Mouse (Mus musculus): ENCODE data around the gene Aplf.

The Aplf gene

DNA sequence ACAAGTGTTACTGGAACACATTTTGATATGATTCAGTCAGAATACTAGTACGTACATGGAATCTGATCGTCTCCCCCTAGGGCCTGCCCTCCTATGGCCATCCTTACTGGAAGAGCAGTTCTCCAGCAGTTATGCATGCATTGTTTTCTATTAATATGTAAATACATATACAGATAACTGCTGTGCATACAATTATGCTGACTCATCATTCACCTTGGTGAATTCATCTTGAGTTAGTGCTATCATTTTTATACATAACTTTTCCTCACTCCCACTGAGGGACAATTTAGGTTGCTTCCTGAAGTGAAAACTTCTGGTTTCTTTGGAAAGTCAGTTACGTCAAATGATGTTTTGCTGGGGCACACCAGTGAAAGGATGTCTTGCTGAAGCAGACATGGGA, 48.8 kb downstream of the Aplf start:
- no peak for DNase-seq (ENCODE audit: low read depth)

GRCm38 (mm10) chr6:87621281-87621680, 50.7 kb downstream of the Aplf start:
- no peak for DNase-seq (ENCODE audit: low read depth)

GRCm38 (mm10) chr6:87618021-87618420, 54.0 kb downstream of the Aplf start:
- DNase-seq (ENCODE audit: low read depth): no peak

- no peak for DNase-seq (ENCODE audit: low read depth)
Measured at GRCm38 (mm10) chr6:87615696-87616083, 56.3 kb downstream of the Aplf start.

DNA sequence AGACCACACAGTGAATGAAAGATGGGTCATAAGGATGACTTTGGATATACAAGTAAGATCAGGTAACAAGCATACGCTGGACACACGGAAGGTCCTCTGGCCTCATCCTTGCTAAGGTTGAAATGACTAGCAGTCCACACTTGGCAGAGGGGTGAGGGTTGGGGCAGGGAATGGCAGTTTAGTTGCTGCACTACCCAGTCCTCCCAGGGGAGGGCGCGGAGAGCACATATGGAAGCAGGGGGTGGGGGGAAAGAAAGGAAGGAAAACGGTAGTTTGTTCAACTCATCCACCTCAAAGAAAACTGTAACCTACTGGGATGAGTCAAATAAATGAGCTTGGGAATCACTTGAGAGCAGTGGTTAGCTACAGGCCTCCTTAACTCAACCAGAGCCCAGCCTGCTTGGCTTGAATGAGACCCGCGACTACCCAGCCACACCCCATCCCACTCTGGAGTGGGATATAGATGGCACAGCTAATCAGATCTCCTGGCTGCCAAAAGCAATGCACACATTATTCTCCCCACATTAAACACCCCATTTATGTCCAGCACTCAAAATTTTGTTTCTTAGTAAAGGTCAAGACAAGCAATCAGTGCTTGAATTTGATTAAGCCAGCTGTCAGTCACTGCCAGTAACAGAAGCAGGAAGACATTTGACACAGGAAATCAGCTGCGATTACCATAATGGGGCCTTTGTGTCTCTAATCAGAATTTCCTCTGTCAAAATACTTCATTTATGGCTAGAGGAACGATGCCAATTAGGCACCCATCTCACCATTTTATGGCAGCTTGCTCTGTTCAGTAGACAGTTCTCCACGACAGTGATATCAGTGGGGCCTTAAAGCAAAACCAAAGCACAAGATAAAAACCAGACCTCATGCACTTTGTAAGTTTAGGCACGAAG, 56.9 kb downstream of the Aplf start:
- DNase-seq (ENCODE audit: low read depth): peak; percentile 50

- no peak for DNase-seq (ENCODE audit: low read depth)
Measured at GRCm38 (mm10) chr6:87599825-87600224, 72.2 kb downstream of the Aplf start.

- peak; percentile 45 for DNase-seq (ENCODE audit: low read depth)
Measured at GRCm38 (mm10) chr6:87597116-87597833, 74.7 kb downstream of the Aplf start.

GRCm38 (mm10) chr6:87594188-87594587, 77.8 kb downstream of the Aplf start:
- no peak for DNase-seq (ENCODE audit: low read depth)

DNA sequence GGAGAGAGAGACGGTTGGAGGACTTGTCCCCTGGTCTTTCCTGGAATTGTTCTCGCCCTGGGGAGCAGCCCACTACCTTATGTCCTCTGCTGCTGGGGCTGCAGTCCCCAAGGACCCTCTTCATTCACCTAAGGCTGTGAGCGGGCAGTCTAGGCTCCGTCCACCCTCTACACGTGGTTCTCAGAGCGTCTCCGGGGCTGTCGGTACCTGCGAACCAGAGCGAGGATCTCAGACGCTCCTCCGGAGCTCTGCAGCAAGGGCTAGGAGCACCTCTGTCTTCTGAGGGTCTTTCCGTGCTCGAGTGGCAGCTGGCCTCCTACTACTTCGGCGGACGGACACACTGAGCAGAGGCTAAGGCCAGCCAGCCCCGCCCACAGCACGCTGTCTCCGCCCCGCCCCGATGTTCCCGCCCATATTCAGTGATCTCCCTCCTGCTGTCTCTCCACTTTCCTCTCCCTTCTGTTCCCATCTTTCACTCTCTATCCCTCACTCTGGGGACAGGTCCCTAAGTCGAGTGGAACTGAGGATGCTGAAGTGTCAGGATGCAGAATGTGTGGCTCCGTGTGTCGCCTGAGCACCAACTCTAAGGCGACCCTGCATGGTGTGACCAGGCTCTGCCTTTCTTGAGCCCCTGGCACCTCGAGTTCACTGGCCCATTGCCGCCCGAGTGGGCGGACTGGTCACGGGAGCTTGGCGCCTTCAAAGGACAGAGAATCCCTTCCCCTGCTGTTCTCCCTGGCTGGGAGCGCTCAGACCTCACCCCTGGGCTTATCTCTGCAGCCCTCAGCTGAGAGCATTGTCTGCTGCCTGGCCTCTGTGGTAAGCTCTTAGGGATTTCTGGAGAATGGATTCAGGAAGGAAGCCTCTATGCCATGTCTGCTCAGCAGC, 81.4 kb downstream of the Aplf start, which contains the start of gene Prokr1:
Prokr1 (minus strand) TSS at position 350 of the 888 bp plus-strand sequence.
- peak; percentile 62 for DNase-seq (ENCODE audit: low read depth)

DNA sequence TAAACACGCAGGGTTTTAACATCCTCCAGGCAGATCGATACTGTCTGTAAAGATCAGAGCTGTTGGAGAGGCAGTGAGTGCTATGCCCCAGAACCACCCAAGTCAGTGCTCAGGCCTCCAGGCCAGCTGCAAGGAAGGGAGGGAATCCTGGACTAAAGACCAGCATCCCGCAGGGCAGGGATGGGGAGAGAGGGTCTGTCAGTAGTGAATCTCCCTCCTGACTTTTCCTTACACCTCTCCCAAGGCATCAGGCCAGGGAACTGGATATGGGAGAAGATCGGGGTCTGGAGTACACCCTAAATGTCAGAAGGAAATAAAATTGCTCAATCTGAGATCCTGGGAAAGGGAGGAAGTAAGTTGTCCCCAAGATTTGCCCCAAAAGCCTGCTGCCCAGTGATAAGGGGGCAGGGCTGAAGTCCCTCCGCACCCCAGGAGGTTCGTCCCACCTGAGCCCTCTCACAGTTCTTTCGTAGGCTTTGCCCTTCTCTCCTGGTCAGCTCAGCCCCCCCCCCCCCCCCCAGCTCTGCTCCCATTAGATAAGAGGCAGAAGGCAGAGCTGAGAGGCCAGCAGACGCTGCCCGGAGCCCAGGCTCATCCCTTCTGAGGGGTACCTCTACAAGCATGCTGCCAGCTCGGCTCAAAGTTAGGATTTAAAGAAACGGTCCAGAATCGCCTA, 82.1 kb downstream of the Aplf start:
- no peak for DNase-seq (ENCODE audit: low read depth)

GRCm38 (mm10) chr6:87583991-87584390, 88.0 kb downstream of the Aplf start:
- DNase-seq (ENCODE audit: low read depth): no peak

GRCm38 (mm10) chr6:87583183-87583611, 88.8 kb downstream of the Aplf start:
- DNase-seq (ENCODE audit: low read depth): no peak

GRCm38 (mm10) chr6:87582456-87582855, 89.5 kb downstream of the Aplf start:
- DNase-seq (ENCODE audit: low read depth): no peak

GRCm38 (mm10) chr6:87581581-87581980, 90.4 kb downstream of the Aplf start:
- no peak for DNase-seq (ENCODE audit: low read depth)

DNA sequence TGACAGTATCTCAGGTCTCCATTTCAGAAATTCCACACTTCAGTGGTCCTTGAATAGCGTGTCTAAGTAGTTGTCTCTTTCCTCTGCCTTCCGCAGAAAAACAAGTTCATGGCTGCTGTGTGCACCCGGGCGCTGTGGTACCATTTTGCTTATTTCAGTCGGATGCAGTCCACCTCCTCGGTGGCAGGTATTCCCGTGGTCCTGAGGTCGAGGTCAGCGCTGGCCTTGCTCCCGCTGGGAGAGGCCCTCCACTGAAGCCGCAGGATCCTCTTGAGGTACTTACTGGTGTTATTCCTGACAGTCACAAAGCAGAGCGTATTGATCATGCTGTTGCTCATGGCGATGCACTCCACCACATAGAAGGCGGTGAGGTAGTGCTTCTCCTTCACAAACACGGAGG, 90.9 kb downstream of the Aplf start:
- DNase-seq (ENCODE audit: low read depth): no peak
